Mouse (Mus musculus) erythroblast, adult 5-6 weeks (primary cell): ENCODE results near the gene Ints3. TPM values are rescaled to one million over a fixed set of nuclear protein-coding genes. Genes with fewer than 3 reads are reported as not detected.
A peak's percentile ranks its signal among the peaks of the same experiment; 100 is the strongest.

Experiments
- ATAC-seq: replicated peaks from 2 replicates; pipeline ENCODE4 v1.8.0; 2016; ENCODE audit warnings: moderate number of reproducible peaks, mild to moderate bottlenecking, moderate TSS enrichment, inconsistent platforms; ENCODE audit not compliant: poor library complexity, low FRiP score, severe bottlenecking
- total RNA-seq, 2 experiments: library from RNA; stranded (forward) in 1 of 2; stranded (reverse) in 1 of 2; fragments of 150-400 nt in 1 of 2; fragments of 200-764, 138-1000 nt in 1 of 2; gene quantifications; 2 replicates each; pipeline versions ENCODE4 v1.2.3 to v1.2.4; 2015 to 2017; ENCODE audit warnings: low replicate concordance in 2 of 2

The Ints3 gene
- total RNA-seq (2015; ENCODE audit: low replicate concordance) (6.0 and 6.9 TPM in 2 replicates), total RNA-seq (2017; ENCODE audit: low replicate concordance) (5.1 and 10.5 TPM in 2 replicates)

- peak; percentile 95 for ATAC-seq
These were observed at the start of gene Ints3 for GRCm38 (mm10) chr3:90433381-90434020. TSS of gene Ints3 (minus strand) at chr3:90433622.

- peak; percentile 97 for ATAC-seq
These were observed 42.6 kb upstream of the Ints3 start, which contains the start of gene Ilf2 for GRCm38 (mm10) chr3:90475831-90476611. TSS of gene Ilf2 (plus strand) at chr3:90476126.

GRCm38 (mm10) chr3:90475151-90475830, 41.9 kb upstream of the Ints3 start:
- ATAC-seq = peak; percentile 40; the same call in 1 of the 2 replicates

GRCm38 (mm10) chr3:90472213-90472612, 38.8 kb upstream of the Ints3 start:
- peak; percentile 48; the same call in 1 of the 2 replicates for ATAC-seq

- no peak for ATAC-seq
These were observed 34.3 kb upstream of the Ints3 start for GRCm38 (mm10) chr3:90467618-90468300.

- ATAC-seq = peak; percentile 62
These were observed 32.9 kb upstream of the Ints3 start for GRCm38 (mm10) chr3:90466311-90466766.

GRCm38 (mm10) chr3:90465686-90466310, 32.4 kb upstream of the Ints3 start, which contains the start of gene Npr1:
TSS of gene Npr1 (minus strand) at chr3:90465866.
- no peak for ATAC-seq

- ATAC-seq = no peak
These were observed 31.8 kb upstream of the Ints3 start for GRCm38 (mm10) chr3:90465081-90465685.

GRCm38 (mm10) chr3:90464552-90465080, 31.2 kb upstream of the Ints3 start:
- ATAC-seq = no peak

GRCm38 (mm10) chr3:90462579-90462978, 29.2 kb upstream of the Ints3 start:
- ATAC-seq = no peak

GRCm38 (mm10) chr3:90461935-90462334, 28.5 kb upstream of the Ints3 start:
- ATAC-seq = no peak

- ATAC-seq = no peak
These were observed 26.9 kb upstream of the Ints3 start for GRCm38 (mm10) chr3:90460315-90460714.

- no peak for ATAC-seq
These were observed 26.3 kb upstream of the Ints3 start for GRCm38 (mm10) chr3:90459727-90460126.

GRCm38 (mm10) chr3:90454931-90455330, 21.5 kb upstream of the Ints3 start:
- no peak for ATAC-seq

- no peak for ATAC-seq
These were observed 18.1 kb upstream of the Ints3 start for GRCm38 (mm10) chr3:90451396-90452095.

GRCm38 (mm10) chr3:90450874-90451273, 17.5 kb upstream of the Ints3 start:
- no peak for ATAC-seq

- ATAC-seq = no peak
These were observed 15.2 kb upstream of the Ints3 start for GRCm38 (mm10) chr3:90448626-90449025.

- no peak for ATAC-seq
These were observed 13.7 kb upstream of the Ints3 start for GRCm38 (mm10) chr3:90447123-90447494.
